Mouse (Mus musculus): ENCODE results near the gene Spaca6.
"Not testable (repeated sequence)": the region's sequence is repeated elsewhere in the genome, so short reads cannot be mapped to it uniquely, and the experiment has no call there.

Gene Spaca6

DNA sequence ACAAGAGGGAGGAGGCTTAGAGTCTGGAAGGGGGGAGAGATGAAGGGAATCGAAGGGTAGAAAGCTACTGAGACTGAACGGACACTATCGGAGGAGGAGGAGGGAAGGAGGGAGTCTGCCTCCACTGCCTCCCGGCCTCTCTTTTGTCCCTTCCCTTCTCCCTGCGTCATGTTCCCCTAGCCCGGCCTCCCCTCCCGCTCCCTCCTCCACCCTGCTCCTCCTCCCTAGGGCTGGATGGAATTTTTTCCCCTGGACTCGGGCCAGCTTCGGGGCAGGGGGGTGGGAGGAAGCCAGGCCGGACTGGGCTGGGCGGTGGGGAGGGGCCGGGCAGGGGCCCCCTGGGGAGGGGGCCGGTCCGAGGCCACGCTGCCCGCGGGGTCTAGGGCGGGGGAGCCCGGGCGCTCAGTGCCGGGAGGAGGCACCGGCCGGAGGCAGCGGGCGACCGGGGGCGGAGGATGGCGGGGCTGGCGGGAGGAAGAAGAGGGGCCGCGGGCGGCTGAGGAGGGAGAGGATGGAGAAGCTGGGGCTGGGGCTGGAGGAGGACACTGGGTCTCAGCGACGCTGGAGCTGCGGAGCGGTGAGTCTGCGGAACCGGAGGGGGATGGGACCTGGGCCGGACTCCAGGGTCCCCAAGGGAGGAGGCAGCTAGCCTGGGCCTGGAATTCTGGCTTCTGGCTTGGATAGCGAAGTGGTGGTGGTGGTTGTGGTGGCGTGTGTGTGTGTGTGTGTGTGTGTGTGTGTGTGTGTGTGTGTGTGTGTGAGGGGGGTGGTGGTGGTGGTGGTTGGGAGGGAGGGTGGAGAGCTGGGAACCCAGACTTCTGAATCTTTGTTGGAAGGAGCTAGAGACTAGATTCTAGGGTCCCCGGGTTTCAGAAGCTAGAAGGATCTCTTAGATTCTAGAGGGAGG lies at the start of gene Spaca6:
Gene Spaca6, plus strand, starts transcription at position 408 of the 907 bp plus-strand sequence.
- DNase-seq = peak; percentile 93

DNA sequence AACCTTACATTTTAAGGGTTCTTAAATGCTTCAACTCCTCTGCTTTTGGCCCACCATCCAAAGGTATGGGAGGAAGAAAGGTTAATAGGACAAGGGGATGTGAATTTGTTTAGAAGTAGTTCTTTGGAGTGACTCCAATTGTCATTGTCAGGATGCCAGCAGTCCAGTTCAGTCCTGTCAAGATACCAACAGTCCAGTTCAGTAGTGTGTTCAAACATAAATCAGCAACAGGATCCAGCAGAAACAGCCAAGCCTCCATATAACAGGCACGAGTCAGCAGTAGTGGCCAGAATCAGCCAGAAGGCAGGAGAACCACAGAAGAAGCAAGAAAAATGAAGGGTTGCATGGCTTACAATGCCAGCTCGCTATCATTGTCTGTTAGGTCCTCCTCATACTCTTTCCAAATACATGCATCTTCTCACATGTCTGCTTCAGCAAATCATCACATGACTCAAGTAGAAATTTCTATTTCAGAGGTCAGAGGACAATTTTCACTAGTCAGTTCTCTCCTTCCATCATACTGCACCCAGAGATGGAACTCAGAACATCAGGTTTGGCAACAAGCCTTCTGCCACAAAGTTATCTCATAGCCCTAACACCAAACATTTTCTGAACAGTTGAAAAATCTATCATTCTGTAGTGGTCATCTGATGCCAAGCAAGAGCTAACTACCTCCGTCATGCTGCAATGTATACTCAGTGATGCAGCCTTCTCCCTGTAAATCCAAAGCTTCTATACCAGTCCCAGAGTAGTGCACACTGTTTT lies 35.9 kb upstream of the Spaca6 start:
- no peak for DNase-seq

DNA sequence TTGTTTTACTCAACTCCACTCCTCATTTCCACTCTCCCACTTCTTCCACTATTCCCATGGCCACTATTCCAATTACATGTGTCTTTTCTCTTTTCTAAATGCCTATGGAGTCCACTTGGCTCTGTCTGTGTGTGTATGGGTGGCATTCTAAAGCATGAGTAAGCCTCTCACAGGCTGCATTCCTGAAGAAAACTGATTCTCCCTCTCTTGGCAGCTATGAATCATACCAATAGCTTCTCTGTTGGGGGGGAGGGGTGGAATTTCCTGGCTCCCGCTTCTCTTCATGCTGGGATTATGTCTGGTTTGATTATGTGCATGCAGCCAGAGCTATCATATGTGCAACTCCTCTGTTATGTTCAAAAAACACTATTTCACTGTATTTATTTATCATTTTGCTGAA lies 34.4 kb upstream of the Spaca6 start:
- peak; percentile 6 for DNase-seq

DNA sequence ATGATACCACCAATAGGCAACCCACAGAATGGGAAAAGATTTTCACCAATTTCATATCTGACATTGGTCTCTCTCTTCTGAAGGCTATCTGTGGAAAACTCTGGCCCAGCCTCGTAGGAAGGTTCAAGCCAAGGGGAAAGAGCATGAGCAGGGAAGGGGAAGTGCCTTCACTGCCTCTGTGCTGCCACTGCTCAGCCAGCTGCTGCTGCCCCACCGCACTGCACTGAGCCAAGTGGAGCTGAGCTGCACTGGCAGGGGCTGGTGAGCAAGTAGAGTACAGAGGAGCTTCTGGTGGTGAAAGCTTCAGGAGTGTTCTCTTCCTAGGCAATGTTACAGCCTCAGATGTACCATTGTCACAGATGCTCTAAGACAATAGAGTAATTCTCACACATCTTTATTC lies 31.4 kb upstream of the Spaca6 start:
- no peak for DNase-seq

DNA sequence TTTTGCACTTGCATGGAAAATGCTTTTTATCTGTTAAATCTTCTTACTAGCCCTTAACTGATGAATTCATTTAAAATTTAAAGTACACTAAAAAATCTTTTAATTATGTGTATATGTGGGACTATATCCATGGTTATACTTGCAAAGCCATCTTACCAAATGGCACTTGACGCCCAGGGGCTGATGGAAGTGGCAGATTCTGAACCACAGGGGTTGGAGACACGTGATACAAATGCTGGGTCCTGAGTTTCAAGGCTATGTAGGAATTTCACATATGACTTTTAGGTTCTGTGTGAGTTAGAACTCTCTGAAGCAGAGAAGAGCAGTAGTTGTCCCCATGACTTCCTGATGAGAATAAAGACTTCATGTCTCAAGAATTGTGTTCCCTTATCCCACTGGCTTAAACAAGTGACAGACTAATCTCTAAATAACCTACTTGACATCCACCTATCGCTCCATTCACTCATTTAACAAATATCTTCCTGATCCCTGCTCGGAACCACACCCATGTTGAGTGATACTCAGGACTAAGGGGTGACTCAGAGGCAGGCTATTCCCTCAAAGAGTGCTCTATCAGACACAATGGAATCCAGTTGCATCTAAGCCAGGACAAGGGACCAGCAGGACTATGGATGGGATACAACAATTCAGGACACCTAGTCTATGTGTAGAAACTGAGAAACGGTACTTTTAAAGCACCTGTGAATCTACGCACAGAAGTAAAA lies 3.2 kb upstream of the Spaca6 start:
- DNase-seq = no peak

DNA sequence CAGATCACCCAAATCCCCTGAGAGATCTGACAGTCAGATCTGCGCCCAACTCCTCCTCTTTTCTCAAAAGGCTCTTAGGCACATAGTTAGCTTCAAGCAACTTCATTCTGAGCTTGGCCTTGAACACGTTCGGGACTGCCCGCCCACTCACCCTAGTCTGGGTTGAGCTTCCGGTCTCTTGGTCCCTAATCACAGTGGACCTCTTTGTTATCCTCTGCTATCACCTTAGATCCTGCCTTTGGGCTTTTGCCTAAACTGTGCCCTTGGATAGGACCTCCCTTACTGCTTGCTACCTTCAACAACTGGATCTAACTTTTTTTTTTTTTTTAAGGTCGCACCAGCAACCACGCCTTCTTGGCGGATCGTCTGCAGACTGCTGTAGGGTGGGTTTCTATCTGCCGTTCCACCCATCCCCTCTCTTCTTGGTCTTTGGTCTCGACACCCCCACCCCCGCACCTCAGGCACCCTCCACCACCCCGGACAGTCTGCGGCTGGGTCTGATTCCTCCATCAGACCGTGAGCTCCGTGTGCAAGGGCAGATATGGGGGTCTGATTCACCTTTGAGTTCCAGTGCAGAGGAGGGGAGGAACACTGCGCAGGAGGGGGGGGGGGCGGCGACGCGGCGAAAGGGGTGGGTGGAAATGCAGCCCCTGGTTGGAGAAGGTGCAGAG lies 902 bp upstream of the Spaca6 start:
- peak; percentile 67 for DNase-seq

DNA sequence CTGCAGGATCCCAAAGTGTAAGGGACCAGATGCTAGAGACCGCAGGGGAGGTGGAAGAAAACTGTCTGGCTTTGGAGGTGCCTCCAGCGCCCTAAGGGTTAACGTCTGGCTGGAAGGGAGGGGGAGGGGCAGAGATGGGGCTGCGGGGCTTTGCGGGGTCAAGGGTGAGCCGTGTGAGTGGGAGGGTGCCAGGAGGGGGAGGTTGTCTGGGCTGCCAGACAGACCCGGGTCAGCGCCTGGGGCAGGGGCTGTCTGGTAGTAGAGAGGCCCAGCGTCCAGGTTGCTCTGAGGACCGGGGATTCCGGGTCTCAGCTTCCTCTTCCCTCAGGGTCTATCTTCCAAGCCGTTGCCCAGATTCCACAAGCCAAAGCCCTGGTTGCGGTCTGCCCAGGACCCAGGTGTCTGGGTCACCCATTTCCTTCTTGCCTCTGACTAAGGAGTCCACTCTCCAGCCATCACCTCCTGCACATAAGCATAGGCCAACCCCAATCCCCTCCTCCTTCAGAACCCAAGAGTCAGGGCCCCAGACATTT lies 766 bp downstream of the Spaca6 start:
- peak; percentile 49 for DNase-seq

DNA sequence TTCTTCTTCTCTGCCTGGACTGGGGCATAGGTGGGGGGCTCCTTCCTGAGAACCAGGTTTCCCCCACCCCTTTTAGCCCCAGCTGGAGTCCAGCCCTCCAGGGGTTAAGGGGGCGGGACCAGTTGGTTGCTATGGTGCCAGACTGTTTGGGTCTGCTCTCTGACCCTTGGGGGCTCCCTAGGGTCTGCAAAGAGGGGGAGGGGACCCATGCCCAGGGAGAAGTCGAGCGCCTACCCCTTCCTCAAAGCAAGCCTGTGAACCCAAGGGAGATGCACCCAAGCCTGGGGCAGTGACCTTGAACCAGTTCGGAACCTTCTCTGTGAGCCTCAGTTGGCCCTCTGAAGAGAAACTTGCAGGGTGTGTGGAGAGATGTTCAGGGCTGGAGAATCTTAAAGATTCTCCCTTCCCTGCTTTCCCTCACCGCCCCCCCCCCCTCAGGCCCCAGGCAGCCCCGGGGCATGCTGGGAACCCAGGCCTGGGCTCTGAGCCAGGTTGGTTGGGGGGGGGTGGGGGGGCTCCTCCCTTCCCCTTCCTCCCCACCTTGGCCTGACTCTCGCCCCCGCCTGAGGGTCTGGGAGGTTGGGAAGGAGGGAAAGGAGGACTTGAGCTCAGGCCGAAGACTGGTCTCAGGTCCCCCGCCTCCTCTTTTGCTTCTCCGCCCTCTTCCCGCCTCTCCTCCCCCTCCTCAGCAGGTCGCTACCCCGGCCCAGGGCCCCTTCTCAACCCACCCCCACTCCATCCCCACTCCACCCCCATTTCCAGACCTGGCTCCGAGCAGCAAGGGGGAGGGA lies 1.4 kb downstream of the Spaca6 start:
- peak; percentile 29 for DNase-seq

DNA sequence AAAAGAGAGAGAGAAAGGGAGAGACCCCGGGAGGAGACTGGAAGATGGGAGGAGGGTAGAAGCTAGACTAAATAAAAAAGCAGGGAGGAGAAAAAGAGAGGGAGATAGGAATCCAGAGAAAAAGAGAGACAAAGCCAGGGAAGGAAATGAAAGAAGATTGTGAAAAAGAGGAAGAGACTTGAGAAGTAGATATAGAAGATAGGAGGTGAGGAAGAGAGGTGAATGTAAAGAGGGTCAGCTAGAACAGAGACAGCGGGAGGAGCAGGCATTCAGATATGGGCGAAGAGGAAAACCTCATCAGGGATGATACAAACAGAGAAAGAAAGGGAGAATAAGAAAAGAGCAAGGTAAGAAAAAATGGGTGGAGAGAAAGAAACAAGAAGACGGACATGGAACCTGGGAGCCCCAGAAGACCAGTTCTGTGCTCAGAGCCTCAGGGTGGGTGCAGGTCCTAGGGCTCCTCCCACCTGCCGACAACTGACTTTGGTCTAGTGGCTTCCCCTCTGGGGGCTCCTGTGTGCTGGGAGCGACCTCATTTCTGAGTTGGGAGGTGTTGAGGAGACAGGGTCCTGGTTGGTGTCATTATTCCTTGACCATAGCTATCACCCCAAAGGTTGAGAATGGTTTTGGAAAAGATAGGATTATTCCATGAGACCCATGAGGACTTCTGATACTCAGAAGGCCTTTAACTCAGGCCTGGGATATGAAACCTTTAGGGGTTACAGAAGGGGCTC lies 2.3 kb downstream of the Spaca6 start:
- no peak for DNase-seq

DNA sequence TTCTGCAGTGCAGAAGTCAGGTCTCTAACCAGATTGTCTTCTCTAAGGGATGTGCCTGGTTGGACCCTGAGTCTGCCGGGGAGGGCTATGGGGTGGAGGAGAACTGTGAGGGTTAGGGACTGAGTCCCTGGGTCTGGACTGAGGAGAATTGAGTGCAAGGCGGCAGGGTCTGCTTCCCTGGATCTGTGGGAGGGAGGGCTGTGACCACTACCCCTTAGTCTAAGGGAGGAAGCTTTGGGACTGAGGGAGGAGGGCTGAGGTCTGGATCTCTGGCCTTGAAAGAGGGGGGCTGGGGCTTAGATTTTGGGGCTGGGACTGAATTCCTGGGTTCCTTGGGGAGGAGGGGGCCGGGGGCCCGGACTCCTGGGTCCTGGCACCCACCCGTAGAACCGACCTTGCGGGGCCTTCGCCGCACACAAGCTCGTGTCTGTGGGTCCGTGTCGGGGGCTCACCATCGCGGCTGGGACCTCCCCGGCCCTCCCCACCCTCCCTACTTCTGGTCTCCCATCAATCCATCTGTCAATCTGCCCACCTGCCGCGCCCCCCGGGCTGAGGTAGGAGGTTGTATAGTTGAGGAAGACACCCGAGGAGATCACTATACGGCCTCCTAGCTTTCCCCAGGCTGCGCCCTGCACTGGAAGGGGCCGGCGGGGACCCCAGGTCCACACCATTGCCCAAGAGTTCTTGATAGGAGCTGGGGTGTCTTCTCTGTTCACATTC lies 3.0 kb downstream of the Spaca6 start:
- no peak for DNase-seq

DNA sequence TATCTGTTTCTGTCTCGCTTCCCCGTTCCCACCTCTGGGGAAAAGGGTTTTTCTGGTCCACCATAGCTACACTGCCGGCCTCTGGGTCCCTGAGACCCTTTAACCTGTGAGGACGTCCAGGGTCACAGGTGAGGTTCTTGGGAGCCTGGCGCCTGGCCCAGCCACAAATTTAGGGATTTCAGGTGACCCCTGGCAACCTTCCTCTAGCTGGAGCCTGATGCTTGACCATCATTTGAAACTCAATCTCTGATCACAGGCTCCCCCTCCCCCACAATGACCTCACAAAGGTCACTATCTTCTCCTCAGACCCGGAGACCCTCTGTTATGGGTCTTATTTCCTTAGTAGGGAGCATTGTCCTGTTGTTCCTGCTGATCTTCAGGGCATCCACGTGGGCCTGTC lies 3.8 kb downstream of the Spaca6 start:
- DNase-seq = no peak

DNA sequence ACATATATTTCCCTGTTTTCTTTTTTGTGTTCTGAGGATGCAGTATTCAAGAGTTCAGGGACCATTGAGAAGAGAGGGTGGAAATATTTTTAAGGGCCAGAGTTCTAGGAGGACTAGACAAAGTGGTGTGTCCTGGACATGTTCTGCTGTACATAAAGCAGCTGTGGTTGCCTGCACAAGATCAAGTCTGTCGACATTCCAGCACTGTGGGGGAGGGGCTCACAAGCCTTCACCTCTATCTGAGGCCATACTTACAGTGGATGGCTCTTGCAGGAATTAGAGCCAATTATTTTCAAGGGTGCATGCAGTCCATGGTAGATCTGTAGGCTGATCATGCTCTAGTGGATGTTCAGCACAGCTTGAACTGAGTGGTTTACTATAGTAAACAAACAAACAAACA lies 7.9 kb downstream of the Spaca6 start:
- peak; percentile 79 for DNase-seq

DNA sequence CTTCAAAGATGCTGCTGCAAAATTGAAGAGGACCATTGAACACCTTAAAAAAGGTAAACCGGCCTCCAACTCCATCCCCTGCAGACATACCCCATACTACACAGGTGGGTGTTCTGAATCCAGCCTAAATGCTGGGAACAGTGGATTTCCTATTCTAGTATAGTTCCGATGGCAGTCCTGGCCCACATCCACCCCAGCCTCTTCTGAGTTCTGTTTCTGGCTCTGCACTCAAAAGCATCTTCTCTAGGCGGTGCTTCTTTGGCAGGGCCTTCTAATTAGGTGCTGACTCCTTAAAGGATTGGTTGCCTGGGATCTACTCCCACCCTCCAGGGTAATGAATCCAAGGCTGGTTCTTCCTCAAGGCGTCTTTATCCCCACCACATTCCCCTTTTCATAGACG lies 9.1 kb downstream of the Spaca6 start:
- DNase-seq = no peak

DNA sequence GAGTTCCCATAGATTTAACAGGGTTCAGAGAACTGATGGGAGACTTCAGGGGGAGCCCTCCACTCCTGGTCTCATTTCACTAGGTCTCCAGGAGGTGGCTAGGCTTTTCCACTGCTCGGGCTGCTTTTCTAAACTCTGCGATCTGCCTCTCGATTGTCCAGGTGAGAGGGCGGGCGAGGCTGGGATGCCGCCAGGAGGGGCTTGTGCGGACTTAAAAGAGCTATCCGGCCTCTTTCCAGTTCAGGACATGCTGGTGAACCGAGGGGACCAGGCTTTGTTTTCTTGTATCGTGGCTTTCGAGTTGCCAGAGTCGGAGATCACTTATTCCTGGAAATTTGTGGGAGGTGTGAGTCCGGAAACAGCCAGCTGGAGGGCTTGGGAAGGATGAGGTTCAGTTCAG lies 10.5 kb downstream of the Spaca6 start:
- DNase-seq = no peak

DNA sequence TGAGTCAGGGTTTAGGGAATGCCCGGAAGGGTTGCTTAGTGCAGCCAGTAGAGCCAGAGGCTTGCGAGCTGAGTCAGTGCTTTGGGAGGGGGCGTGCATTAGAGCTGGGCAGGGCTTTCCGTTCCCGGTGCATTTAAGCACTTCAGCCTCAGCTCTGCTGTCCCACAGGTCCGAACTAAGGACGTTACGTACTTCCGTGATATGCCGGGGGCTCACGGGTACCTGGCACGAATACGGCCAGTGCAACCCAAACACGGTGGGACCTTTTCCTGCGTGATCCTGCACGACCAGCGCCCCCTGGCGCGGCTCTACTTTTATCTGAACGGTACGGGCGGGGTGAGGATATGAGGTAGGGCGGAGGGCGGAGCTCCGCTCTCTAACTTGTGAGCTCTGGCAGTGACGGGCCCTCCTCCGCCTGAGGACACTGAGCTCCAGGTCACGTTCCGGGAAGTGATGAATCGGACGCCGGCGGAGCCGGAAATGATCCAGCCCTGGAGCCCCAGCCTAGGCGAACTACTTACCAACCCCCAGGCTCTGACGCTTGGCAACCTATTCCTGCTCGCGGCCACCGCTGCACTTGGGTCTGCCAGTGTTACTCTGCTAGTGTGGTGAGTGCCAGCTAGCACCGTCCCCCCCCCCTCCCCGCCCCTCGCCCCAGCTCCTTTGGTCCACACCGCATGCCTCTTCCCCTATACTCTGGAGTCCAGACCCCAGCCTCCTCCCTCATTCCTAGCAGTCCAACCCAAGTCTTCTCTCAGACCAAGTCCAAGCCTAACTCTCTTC lies 11.2 kb downstream of the Spaca6 start:
- peak; percentile 100 for DNase-seq

DNA sequence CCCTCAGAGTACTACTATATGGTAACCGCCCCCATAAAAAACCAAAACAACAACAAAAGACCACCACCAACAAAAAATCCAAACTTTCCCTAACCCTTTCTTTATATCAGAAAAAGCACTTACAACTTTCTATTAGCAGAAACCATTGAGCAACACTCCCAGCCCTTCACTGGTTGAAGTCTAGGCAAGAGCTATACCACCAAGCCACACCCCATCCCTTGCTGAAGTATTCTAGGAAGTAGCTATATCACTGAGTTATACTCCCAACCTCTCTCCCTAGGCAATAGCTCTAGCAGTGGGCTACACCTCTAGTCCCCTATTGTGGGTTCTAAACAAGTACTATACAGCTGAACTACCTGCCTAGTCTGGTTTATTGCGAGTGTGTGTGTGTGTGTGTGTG lies 12.3 kb downstream of the Spaca6 start:
- no peak for DNase-seq

DNA sequence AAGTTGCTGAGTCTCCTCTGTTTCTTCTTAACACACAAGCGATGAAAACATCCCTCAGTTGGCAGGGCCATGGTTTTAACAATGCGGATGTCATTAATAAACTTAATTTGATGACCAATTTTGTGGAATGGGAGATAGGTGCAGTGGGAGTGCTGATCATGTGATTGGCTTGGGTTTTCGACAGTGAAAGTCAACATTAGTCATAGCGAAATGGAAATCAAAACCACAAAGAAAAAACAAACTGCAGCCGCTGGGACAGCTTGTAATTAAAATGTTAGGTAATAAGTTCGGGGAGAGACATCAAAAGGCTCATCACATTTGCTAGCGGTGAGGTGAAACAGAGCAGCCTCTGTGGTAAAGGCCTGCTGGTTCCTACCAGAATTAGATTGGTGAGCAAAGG lies 13.8 kb downstream of the Spaca6 start:
- DNase-seq = no peak

DNA sequence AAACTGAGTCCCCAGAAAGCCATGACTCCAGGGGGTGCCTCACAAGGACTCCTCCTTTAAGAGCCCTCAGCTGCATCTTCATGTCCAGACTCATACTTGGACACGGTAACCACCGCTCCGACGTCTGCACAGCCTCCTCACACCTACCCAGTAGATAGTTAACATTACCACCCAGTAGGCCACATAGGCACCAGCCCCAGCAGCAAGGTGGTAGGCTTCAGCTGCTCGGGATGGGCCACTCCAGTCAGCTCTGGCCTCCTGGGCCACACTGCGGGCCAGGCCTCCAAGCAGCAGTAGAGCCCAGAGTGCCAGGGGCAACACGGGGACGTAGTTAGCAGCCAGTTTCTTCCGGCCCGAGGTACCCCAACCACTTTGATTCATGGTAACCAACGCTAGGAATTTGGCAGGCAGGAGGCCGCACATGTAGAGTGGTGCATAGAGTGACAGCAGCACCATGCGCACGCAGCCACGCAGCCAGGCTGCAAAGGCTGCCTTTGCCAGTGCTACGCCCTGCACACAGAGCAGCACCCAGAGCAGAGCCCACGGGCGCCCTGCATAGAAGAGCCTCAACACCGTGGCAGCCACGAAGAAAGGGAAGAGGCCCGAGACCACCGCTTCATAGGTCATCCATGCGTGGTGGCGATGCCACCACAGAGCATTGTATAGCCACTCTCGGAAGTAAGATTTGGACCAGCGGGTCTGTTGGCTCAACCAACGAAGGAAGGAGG lies 16.7 kb downstream of the Spaca6 start:
- no peak for DNase-seq

DNA sequence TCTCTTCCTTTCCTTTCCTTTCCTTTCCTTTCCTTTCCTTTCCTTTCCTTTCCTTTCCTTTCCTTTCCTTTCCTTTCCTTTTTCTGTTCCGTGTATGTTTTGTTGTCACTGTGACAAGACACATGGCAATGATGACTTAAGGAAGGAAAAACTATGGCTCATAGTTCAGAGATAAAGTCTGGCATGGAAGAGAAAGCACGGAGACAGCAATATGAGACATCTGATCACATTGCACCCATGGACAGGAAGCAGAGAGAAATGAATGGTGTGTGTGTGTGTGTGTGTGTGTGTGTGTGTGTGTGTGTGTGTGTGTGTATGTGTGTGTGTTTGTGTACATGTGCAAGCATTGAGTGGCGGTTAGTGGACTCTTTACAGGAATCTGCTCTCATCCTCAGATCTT lies 17.6 kb downstream of the Spaca6 start:
- DNase-seq = not testable (repeated sequence)
